Mouse (Mus musculus) layer of hippocampus, adult 18-20 months (tissue): ENCODE results near the gene Ky. TPM values are rescaled to one million over a fixed set of nuclear protein-coding genes. Genes with fewer than 3 reads are reported as not detected.

Experiments used
- DNase-seq, 2 experiments: peaks; one replicate each; pipeline ENCODE4 v3.0.0; 2022; ENCODE audit warnings: low spot score in 2 of 2
- long read RNA-seq: library from polyadenylated mRNA; stranded (forward); transcript quantifications from one replicate; pipeline ENCODE4 v2.0.0, GENCODE M21; 2021
- total RNA-seq, 2 experiments: library from RNA; stranded (reverse); gene quantifications; 2 replicates each; pipeline ENCODE4 v1.2.3; 2021

Ky gene
- 1 to 10 TPM; 2.3 to 3.0 TPM for total RNA-seq
- long read RNA-seq, partial matches to known transcripts = 1 of 1 reads
- long read RNA-seq, other reads (novel, unspliced or antisense) = 0 of 1 reads

- DNase-seq = no peak
Observed at GRCm38 (mm10) chr9:102505700-102506585, at the start of gene Ky. TSS of gene Ky (plus strand) at chr9:102505750.

DNA sequence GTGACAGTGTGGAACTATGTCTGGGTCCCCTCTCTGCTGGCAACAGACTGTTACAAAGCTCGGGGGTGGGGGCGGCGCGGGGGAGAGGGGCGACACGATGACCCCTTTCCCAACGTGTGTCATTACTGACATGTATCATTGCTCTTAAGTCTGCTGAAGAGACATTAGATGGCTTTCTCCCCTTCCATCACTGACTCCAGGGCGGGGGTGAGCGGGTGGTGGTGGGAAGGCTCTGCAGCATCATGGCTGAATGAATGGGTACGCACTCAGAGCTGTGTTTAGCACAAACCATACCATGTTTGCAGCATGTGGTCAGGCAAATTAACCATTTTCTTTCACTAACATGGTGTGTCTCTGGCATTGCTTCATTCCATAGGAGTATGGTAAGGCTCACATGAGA is 43.3 kb upstream of the Ky start:
- no peak for DNase-seq

GRCm38 (mm10) chr9:102465044-102465443 is 40.5 kb upstream of the Ky start:
- DNase-seq = no peak

DNA sequence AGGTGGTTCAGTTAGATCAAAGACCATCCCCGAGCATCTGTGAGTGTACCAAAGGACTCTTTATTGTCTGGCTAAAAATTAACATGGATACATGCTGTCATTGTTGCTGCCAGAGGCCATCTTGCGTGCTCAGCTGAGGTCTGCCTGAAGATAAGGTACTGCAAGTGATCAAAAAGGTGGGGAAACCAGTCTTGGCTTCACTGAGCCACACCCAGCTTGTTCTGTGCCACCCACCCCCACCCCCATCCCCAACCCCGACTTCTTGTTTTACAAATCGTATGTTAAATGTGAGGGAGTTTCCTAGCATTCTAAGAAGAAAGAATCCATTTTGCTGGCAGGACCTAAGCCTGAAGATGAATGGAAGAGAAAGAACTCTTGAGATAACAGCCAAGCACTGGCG is 39.8 kb upstream of the Ky start:
- DNase-seq = no peak

DNA sequence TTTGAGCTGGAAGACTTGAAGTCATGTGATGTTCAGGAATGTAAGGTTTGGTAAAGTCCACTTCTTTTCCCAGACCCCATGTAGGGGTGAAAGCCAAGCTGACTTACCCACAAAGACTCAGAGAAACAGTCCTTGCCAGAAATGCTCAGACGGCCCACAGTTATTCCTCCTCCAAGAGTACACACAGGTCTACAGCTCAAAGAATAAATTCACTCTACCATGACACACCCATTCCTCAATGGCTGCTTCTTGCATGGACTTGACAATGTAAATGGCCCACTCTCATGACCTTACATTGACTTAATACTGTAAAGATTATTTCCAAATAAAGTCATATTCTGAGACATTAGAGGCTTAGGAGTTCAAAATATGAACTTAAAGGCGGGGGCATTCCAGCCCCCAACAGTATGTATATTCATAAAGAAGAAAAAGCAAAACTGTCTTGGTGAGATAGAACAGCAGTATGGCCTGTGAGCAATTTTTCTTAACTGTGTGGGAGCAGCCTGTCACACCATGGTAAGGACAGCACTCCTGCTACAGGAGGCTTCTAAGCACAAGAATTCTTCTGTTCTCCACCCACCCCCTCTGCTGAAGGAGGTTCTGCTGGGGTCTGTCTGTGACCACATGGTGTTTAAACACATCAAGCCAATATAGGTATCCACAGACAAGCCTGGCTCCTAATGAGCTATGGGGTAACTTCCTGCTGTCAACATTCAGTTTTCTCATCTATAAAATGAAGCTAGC is 35.3 kb upstream of the Ky start:
- peak in 1 of 2 experiments; percentile 20 for DNase-seq

DNA sequence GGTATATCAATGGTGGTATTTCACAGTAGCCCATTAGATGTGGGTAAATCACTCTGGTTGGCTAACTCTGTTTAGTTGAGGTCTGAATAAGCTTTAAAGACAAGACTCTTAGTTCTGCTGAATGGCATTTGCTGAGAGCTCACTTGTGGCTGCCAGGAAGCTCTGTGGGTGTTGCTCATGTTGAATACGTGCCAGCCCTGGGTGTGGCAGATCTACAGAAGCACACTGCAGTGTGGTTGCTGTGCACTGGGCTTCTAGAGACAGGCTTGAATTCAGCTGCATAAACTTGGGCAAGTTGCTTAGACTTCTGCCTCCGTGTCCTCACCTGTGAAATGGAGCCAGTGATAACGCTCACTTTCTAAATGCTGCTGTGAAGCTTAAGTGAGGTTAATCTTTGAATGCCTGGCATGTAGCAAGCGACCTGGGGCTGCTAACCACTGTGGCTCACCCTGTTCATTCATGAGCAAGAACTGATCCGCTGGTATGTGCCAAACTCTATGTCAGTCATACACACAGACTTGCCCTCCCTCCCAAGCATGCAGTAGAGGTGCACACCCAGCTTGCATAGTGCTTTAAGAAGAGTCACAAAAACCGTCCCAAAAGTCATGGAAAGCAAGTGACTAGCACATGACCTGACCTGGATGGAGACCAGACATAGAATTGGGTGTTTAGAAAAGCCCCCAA is 27.6 kb upstream of the Ky start:
- DNase-seq = peak; percentile 53 to 77

DNA sequence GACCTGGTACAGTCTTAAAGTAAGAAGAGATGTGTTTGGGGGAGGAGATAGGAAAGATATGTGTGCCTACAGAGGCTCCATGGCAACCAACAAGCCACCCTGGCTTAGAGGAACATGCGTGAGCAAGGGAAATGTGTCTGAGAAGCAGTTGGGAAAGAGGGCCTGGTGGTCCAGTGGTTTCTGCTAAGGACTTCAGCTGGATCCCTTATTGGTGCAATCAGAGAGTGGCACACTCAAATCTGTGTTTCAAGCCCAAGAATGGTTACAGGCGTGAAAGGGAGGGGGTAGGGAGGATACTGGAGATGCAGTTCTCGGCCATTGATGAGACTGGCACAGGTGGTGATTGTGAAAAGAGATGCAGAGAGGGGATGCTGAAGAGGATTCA is 27.1 kb upstream of the Ky start:
- no peak for DNase-seq

- DNase-seq = no peak
Observed at GRCm38 (mm10) chr9:102479022-102479421, 26.5 kb upstream of the Ky start.

DNA sequence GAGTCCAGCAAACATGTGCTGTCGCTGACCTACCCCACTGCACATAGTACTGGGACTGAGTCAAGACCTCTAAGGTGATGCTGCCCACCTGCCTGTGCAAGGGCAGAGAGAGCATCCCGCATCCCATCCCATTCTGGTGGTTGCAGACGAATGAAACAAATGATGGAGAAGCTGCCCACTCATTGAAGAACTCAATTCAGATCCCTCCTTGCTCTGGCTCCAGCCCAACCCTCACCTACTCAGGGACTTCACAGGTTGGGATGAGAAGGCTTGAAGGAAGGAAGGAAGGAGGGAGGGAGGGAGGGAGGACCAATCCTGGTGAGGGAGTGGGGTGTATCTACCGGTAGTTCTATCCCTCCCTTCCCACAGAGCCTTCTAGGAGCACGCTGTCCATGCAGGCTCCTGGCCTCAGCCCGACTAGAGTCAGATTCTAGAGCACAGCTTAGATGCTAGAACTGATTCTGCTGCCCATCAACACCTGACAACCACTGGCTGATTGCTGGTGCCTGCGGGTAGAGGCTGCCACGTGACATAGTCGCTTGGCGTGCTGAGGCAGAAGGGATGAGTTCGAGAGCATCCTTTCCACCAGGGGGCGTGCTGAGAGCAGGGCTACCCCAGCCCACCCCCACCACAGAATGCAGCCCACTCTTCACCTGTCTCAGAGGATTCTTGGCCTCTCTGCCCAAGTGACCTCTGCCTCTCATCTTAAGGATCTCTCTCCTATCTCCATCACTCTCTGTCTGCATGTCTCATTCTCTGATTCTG is 13.3 kb upstream of the Ky start:
- no peak for DNase-seq

GRCm38 (mm10) chr9:102493044-102493443 is 12.5 kb upstream of the Ky start:
- DNase-seq = no peak

DNA sequence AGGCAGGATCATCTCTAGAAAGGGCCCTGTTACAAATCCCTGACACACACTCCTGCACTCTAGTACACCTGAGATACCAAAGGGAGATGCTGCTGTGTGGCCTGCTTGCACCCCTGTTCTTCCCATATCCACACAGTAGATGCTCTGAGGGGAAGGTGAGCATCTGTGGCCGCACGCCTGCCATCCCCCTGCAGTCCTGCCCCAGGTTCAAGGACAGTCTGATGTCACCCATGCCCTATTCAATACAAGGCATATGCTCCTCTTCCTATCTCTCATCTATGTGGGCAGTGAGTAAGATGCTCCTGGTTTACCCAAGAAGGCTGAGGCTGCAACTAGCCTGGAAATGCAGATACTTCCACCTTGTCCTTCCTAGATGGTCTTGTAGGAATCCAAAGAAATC is 11.6 kb upstream of the Ky start:
- no peak for DNase-seq

- DNase-seq = no peak
Observed at GRCm38 (mm10) chr9:102494454-102494853, 11.1 kb upstream of the Ky start.

DNA sequence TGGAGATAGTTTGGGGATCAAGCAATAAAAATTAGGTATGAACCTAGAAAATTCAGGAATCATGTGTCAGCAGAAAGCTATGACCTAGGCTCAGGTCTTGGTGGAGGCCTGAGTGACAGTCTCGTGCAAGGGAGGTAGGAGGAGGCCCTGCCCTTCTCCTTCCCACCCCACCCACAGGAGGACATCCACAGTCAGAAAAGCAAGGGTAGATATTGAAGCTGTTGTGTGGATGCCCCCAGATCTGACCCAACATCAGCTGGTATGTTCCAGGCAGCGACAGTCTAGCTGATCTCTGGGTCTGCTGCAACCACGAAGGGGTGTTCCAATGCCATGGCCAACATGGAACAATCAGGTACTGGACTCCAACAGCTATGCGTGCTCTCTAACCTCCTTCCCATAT is 10.3 kb upstream of the Ky start:
- DNase-seq = no peak

GRCm38 (mm10) chr9:102496481-102497041 is 9.0 kb upstream of the Ky start:
- peak; percentile 81 to 93 for DNase-seq

DNA sequence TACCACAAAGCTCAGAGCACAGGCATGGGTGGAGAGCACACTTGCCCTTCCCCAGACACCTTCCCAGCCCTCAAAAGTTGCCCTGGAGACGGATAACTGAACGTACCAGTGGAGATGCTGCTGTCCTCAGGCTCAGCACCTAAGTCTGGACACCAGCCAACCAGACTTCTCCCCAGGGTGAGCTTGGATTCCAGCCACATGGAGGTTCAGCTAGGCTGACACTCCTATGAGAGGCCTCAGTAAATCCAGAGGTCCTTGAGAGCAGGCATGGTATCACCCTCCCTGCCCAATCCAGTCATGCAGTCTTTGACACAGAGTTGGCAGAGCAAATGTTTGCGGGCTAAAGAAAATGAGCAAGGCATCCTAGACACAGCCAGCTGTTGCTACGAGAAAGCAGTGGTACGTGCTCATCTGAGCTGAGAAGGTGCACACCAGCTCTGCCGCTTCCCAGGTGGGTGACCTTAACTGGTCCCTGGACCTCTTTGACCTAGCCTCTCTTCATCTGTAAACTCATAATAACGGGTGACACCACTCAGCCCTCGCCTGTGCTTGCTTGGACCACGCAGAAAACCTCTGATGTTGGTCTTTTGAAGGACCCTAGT is 8.4 kb upstream of the Ky start:
- DNase-seq = no peak

DNA sequence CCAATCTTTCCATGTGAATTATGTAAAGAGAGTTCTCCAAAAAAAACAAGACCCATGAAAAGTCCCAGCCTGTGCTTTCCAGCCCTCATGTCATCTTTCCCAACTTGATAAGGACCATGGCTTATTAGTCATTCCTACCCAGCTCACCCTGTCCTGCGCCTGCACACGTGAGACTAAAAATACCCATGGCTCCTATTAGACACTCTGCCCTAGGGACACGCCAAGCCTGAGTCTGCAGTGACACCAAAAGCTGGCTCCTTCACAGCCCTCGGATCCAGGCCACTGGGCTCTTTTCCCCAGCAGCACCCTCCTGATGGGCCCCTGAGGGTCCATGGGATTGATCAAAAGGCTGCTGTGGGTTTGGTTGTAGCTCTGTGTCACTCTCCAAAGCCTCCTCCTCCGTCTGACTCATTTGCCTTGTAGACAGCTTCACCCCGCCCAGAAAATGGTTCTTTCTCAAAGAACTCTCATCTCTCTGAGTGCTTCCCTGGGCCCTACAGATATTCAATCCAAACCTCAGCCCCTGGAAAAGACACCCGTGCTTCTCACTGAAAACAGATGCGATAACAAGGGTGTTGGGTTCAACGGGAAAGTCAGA is 7.6 kb upstream of the Ky start:
- no peak for DNase-seq

GRCm38 (mm10) chr9:102498701-102499100 is 6.8 kb upstream of the Ky start:
- DNase-seq = no peak

GRCm38 (mm10) chr9:102499266-102499665 is 6.3 kb upstream of the Ky start:
- DNase-seq = peak; percentile 47 to 83

DNA sequence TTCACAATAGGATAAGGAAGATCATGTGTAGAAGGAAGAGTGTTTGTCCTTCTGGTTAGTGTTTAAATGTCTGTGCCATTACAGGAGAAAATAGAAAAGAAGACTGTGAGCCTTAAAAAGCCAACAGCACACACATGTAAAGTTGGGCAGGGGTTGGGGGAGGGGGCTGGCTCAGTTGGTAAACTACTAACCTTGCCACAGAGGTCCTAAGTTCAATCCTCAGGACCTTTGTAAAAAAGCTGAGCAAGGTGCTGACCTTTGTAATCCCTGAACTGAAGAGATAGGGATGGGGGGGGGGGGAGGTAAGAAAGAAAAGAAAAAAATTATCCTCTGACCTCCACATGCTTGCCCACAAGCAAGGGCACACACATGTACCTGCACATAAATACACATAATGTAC is 5.8 kb upstream of the Ky start:
- no peak for DNase-seq

DNA sequence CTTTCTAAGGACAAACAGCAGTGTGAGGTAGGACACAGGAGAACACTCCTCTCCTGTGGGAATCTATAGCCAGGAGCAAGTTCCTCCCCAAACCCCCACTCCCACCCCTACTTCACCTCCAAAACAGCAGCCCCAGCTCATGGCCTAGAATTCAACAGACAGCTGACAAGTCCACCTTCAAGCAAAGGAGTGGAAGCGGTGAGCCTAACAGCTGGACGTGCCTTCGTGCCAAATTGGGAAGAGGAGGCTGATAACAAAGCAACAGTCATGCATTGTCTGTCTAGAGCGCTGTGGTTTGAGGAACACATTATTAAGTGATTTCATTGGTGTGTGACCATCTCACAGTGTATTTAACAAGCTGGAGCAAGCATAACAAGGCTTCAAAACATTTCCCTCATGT is 4.4 kb upstream of the Ky start:
- no peak for DNase-seq
